Mouse (Mus musculus) kidney, adult 2 months (tissue): ENCODE results near the gene Sp9.

Source experiments
- CTCF ChIP-seq: fragments of 200-500 bp; conservative IDR thresholded peaks from 2 replicates; pipeline ENCODE4 v1.5.1; 2011; ENCODE audit warnings: low read depth, mild to moderate bottlenecking, control low read depth, low read length, moderate library complexity, mixed read lengths; ENCODE audit not compliant: insufficient read depth, insufficient read length
- POLR2A ChIP-seq: fragments of 200-500 bp; IDR thresholded peaks from one replicate; pipeline ENCODE4 v1.6.1; 2011; ENCODE audit warnings: low read depth, low read length, control low read depth

- TF ChIP-seq CTCF: no peak
- TF ChIP-seq POLR2A: no peak
Measured at GRCm38 (mm10) chr2:73314311-73314710, 42.6 kb downstream of the Sp9 start.
